Mouse (Mus musculus) layer of hippocampus, postnatal 36 days (tissue): ENCODE measurements at regions not wholly inside any gene's neighbourhood (a gene's known extent, or its start where the extent isn't known, plus 50 kb on each side); places are given as distances from the start of the nearest gene placed in this dataset.

Experiments
- DNase-seq, 2 experiments: peaks; one replicate each; pipeline ENCODE4 v3.0.0; 2022

DNA sequence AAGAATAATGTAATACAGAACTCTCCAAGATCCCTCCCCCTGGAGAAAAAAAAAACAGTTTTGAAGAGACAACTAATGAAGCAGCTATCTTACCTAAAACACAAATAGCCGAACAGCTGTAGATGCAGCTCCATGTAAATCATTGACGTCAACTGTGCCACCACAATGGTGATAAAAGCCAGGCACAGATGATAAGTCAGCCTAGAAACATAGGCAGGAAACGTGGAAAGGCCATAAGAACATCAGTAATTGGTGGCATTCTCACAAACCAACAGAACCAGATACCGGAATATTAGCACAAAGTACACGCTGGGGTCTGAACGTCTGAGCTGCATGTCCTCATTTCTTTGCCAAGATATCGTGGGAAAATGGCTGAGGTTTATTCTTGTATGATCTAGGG lies 51.2 kb upstream of the Gm45716 start:
- no peak for DNase-seq
